8 mouse cellular contexts compared by ENCODE assay signal in the genomic region with DNA sequence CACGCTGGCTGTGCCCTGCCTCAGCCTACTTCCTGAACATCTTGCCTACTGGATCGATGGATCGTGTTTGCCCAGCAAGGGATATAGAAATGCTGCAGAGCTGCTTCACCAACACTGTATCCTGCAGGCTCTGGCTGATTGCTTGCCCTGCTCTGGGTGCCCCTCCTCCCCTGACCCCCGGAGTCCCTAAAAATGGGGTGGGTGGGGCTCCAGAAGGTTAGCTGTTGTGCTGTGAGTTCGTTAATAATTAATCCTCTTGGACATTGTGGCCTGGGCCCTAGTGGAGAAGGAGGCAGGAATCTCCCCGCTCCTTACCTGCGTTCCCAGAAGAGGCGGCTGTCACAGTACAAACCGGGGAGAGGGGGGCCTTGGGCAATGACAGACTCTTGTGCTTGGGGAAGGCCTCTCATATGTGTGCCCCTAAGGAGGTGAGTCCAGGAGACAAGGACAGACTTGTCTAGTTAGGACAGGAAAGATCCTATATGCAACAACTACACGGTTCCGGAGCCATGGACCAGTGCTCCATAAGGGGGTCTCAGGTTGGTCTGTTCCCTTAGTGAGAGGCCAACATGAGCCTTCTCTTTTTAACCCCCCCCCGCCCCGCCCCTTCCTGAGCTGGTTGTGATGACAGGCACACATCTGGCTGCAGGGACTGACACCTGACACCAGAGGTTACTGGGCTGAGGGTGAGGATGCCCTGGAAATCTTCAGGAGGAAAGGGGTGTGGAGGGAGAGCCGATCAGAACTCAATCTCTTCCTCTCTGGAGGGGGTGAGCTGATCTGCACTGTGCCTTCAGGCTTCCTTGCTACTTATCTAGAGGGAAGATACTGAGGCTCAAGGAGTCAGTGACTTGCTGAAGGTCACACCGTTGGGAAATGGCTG. TPM values are rescaled to one million over a fixed set of nuclear protein-coding genes. Genes with fewer than 3 reads are reported as not detected.
DNase-seq lines count a peak whose midpoint lies in the region; ATAC-seq and TF ChIP-seq lines count a peak whose summit lies in the region.

No protein-coding gene starts in this region.

- H3K27ac ChIP-seq in left cerebral cortex, adult 2 months: peak overlapping the region; percentile 87
- peak overlapping the region; percentile 68 for H3K27ac ChIP-seq in hindbrain, postnatal 0 days
- H3K27ac ChIP-seq in liver, embryonic 13.5 days: no peak overlapping the region
- H3K27ac ChIP-seq in olfactory bulb, adult 2 months (ENCODE audit: insufficient read depth, low read depth, low read length): no peak overlapping the region

- 15% methylated on average over 15 of the region's 15 CpGs for WGBS in hindbrain, postnatal 0 days
- 10% methylated on average over 15 of the region's 15 CpGs for WGBS in liver, embryonic 13.5 days (ENCODE audit: insufficient replicate concordance)
- 18% methylated on average over 15 of the region's 15 CpGs for WGBS in olfactory bulb, adult 2 months

- no peaks in the 10 kb centered on the region for H3K4me1 ChIP-seq in hindbrain, postnatal 0 days (ENCODE audit: insufficient read depth, low read length)
- peaks cover 6% of the 10 kb centered on the region; the same call in 1 of the 2 replicates for H3K4me1 ChIP-seq in liver, embryonic 13.5 days (replicated peaks)
- peaks cover 6% of the 10 kb centered on the region for H3K4me1 ChIP-seq in olfactory bulb, adult 2 months (ENCODE audit: control insufficient read depth, insufficient read depth, low read length)

- TF ChIP-seq POLR2A in olfactory bulb, adult 2 months (IDR thresholded peaks at IDR 0.05; ENCODE audit: insufficient read depth, low read depth, low read length): no peak

- H3K9me3 ChIP-seq in hindbrain, postnatal 0 days (ENCODE audit: low read length): no peaks in the 10 kb centered on the region
- H3K9me3 ChIP-seq in liver, embryonic 13.5 days (replicated peaks): no peaks in the 10 kb centered on the region

- H3K4me2 ChIP-seq in hindbrain, postnatal 0 days (ENCODE audit: low read depth, low read length): peak overlapping the region; percentile 67
- H3K4me2 ChIP-seq in liver, embryonic 13.5 days: peak overlapping the region; percentile 40

- TF ChIP-seq CTCF in left cerebral cortex, adult 2 months (IDR thresholded peaks at IDR 0.05): no peak
- TF ChIP-seq CTCF in hindbrain, postnatal 0 days (IDR thresholded peaks at IDR 0.05; ENCODE audit: low read depth): no peak
- no peak for TF ChIP-seq CTCF in olfactory bulb, adult 2 months (IDR thresholded peaks at IDR 0.05; ENCODE audit: insufficient read depth, low read depth, low read length)

- peak overlapping the region; percentile 61 for H3K9ac ChIP-seq in hindbrain, postnatal 0 days (replicated peaks; ENCODE audit: low read length)
- H3K9ac ChIP-seq in liver, embryonic 13.5 days: no peak overlapping the region

- peak; percentile 60 for ATAC-seq in hindbrain, postnatal 0 days
- ATAC-seq in liver, embryonic 13.5 days (ENCODE audit: low read depth): peak; percentile 47
- no peak for ATAC-seq in monocyte, adult 5-6 weeks (replicated peaks; ENCODE audit: insufficient number of reproducible peaks, low FRiP score, low TSS enrichment, poor library complexity, severe bottlenecking)

- no peak for DNase-seq in left cerebral cortex, adult 2 months (ENCODE audit: extremely low spot score in 1 of 2, low spot score in 2 of 2)
- no peak for DNase-seq in left cerebral cortex, adult 18-20 months (ENCODE audit: low spot score in 2 of 2)
- no peak for DNase-seq in hindbrain, postnatal 0 days (ENCODE audit: low spot score)
- no peak for DNase-seq in liver, embryonic 13.5 days
- no peak for DNase-seq in thymus, postnatal 0 days (ENCODE audit: low spot score)
- no peak for DNase-seq in Muller cell, postnatal 12 days (ENCODE audit: inconsistent ontology term)

- intact Hi-C loops in left cerebral cortex, adult 2 months (cut with DNase I): no loop called here

- H3K4me3 ChIP-seq in left cerebral cortex, adult 2 months: peak overlapping the region; percentile 52
- peak overlapping the region; percentile 39 for H3K4me3 ChIP-seq in hindbrain, postnatal 0 days (ENCODE audit: low read length)
- peak overlapping the region; percentile 44 for H3K4me3 ChIP-seq in liver, embryonic 13.5 days (replicated peaks)
- peak overlapping the region; percentile 49 for H3K4me3 ChIP-seq in olfactory bulb, adult 2 months (ENCODE audit: insufficient read depth, low read depth, low read length)

- no peaks in the 10 kb centered on the region for H3K27me3 ChIP-seq in hindbrain, postnatal 0 days (ENCODE audit: insufficient read depth, low read length)
- H3K27me3 ChIP-seq in liver, embryonic 13.5 days: peaks cover 36% of the 10 kb centered on the region

- H3K36me3 ChIP-seq in hindbrain, postnatal 0 days (ENCODE audit: insufficient read depth, low read length): peaks cover 3% of the 10 kb centered on the region
- H3K36me3 ChIP-seq in liver, embryonic 13.5 days: peaks cover 21% of the 10 kb centered on the region

RNA-seq across cellular contexts. Expression of a gene that starts 0.7 kb away (rescaled TPM):
- 1 to 10 TPM; 9.8 to 9.9 TPM for total RNA-seq in left cerebral cortex, adult 2 months (2021)
- total RNA-seq in left cerebral cortex, adult 18-20 months (2021): 1 to 10 TPM; 8.4 to 9.1 TPM
- total RNA-seq in hindbrain, postnatal 0 days (2014; rRNA removed): 30.3 and 34.6 TPM in 2 replicates
- 18.5 and 18.8 TPM in 2 replicates for polyA plus RNA-seq in hindbrain, postnatal 0 days (2015; fragmentation: Nextera tagmentation; extraction: Ambion mirVana)
- polyA plus RNA-seq in liver, embryonic 13.5 days (2015; fragmentation: Nextera tagmentation; extraction: Ambion mirVana): 0.76 and 0.78 TPM in 2 replicates
- not detected in 2 replicates for polyA plus RNA-seq in olfactory bulb, adult 2 months (2012; ENCODE audit: insufficient read depth, insufficient read length, low replicate concordance, missing spikeins)
- total RNA-seq in monocyte, adult 5-6 weeks (2017): 0.48 TPM in 1 of 3 replicates, not detected in the others
- polyA plus RNA-seq in thymus, postnatal 0 days (2015; fragmentation: Nextera tagmentation; extraction: Ambion mirVana): 0.17 and 0.39 TPM in 2 replicates

RNA-seq across cellular contexts. Expression of a gene that starts 7.5 kb away (rescaled TPM):
- under 1 TPM in 1 of 2 experiments, not detected in 1; 0.29 TPM for total RNA-seq in left cerebral cortex, adult 2 months (2021)
- not detected for total RNA-seq in left cerebral cortex, adult 18-20 months (2021)
- total RNA-seq in hindbrain, postnatal 0 days (2014; rRNA removed): not detected in 2 replicates
- polyA plus RNA-seq in hindbrain, postnatal 0 days (2015; fragmentation: Nextera tagmentation; extraction: Ambion mirVana): 0.25 and 0.35 TPM in 2 replicates
- 0.13 TPM in 1 of 2 replicates, not detected in the other for polyA plus RNA-seq in liver, embryonic 13.5 days (2015; fragmentation: Nextera tagmentation; extraction: Ambion mirVana)
- not detected in 2 replicates for polyA plus RNA-seq in olfactory bulb, adult 2 months (2012; ENCODE audit: insufficient read depth, insufficient read length, low replicate concordance, missing spikeins)
- total RNA-seq in monocyte, adult 5-6 weeks (2017): not detected in 3 replicates
- 0.10 TPM in 1 of 2 replicates, not detected in the other for polyA plus RNA-seq in thymus, postnatal 0 days (2015; fragmentation: Nextera tagmentation; extraction: Ambion mirVana)

RNA-seq across cellular contexts. Expression of a gene that starts 20.3 kb away (rescaled TPM):
- 10 to 100 TPM; 29.1 to 40.2 TPM for total RNA-seq in left cerebral cortex, adult 2 months (2021)
- 10 to 100 TPM; 40.0 to 43.2 TPM for total RNA-seq in left cerebral cortex, adult 18-20 months (2021)
- total RNA-seq in hindbrain, postnatal 0 days (2014; rRNA removed): 35.9 and 36.4 TPM in 2 replicates
- polyA plus RNA-seq in hindbrain, postnatal 0 days (2015; fragmentation: Nextera tagmentation; extraction: Ambion mirVana): 44.5 and 46.8 TPM in 2 replicates
- polyA plus RNA-seq in liver, embryonic 13.5 days (2015; fragmentation: Nextera tagmentation; extraction: Ambion mirVana): 60.0 and 69.4 TPM in 2 replicates
- not detected in 2 replicates for polyA plus RNA-seq in olfactory bulb, adult 2 months (2012; ENCODE audit: insufficient read depth, insufficient read length, low replicate concordance, missing spikeins)
- 66.0 to 68.7 TPM (median 66.2 TPM) in 3 replicates for total RNA-seq in monocyte, adult 5-6 weeks (2017)
- 54.9 and 66.4 TPM in 2 replicates for polyA plus RNA-seq in thymus, postnatal 0 days (2015; fragmentation: Nextera tagmentation; extraction: Ambion mirVana)

RNA-seq across cellular contexts. Expression of a gene that starts 47.2 kb away (rescaled TPM):
- total RNA-seq in left cerebral cortex, adult 2 months (2021): not detected
- not detected for total RNA-seq in left cerebral cortex, adult 18-20 months (2021)
- not detected in 2 replicates for total RNA-seq in hindbrain, postnatal 0 days (2014; rRNA removed)
- not detected in 2 replicates for polyA plus RNA-seq in hindbrain, postnatal 0 days (2015; fragmentation: Nextera tagmentation; extraction: Ambion mirVana)
- 0.96 and 1.2 TPM in 2 replicates for polyA plus RNA-seq in liver, embryonic 13.5 days (2015; fragmentation: Nextera tagmentation; extraction: Ambion mirVana)
- not detected in 2 replicates for polyA plus RNA-seq in olfactory bulb, adult 2 months (2012; ENCODE audit: insufficient read depth, insufficient read length, low replicate concordance, missing spikeins)
- not detected in 3 replicates for total RNA-seq in monocyte, adult 5-6 weeks (2017)
- polyA plus RNA-seq in thymus, postnatal 0 days (2015; fragmentation: Nextera tagmentation; extraction: Ambion mirVana): 0.08 and 0.27 TPM in 2 replicates

RNA-seq across cellular contexts. Expression of a gene that starts 52.1 kb away (rescaled TPM):
- 10 to 100 TPM; 17.1 to 20.7 TPM for total RNA-seq in left cerebral cortex, adult 2 months (2021)
- total RNA-seq in left cerebral cortex, adult 18-20 months (2021): 10 to 100 TPM; 15.9 to 19.6 TPM
- 35.8 and 39.4 TPM in 2 replicates for total RNA-seq in hindbrain, postnatal 0 days (2014; rRNA removed)
- polyA plus RNA-seq in hindbrain, postnatal 0 days (2015; fragmentation: Nextera tagmentation; extraction: Ambion mirVana): 29.3 and 30.8 TPM in 2 replicates
- polyA plus RNA-seq in liver, embryonic 13.5 days (2015; fragmentation: Nextera tagmentation; extraction: Ambion mirVana): 14.8 and 15.9 TPM in 2 replicates
- polyA plus RNA-seq in olfactory bulb, adult 2 months (2012; ENCODE audit: insufficient read depth, insufficient read length, low replicate concordance, missing spikeins): not detected in 2 replicates
- 35.6 to 51.2 TPM (median 43.7 TPM) in 3 replicates for total RNA-seq in monocyte, adult 5-6 weeks (2017)
- 25.5 and 27.1 TPM in 2 replicates for polyA plus RNA-seq in thymus, postnatal 0 days (2015; fragmentation: Nextera tagmentation; extraction: Ambion mirVana)

Comparison
In these comparisons a context has a peak if more than half of its experiments do, and no peak if none do; other contexts are left out.
1. H3K27ac ChIP-seq: peak in left cerebral cortex, adult 2 months (single experiment) and hindbrain, postnatal 0 days (single experiment); none in liver, embryonic 13.5 days (single experiment) and olfactory bulb, adult 2 months (single experiment).
2. Peak in every context shown above with its lines, with median percentiles within 50 percentile points of each other: H3K4me3 ChIP-seq.